Mouse (Mus musculus) cerebellum, adult (tissue): ENCODE results near the gene Slc8a1.

Experiments used
- ATAC-seq: cut with Nextera tagmentation; 2 replicates; pipeline ENCODE4 v1.9.2; 2017; ENCODE audit warnings: mild to moderate bottlenecking, moderate library complexity, mixed read lengths; ENCODE audit not compliant: insufficient number of reproducible peaks, low FRiP score, low TSS enrichment

Gene Slc8a1

DNA sequence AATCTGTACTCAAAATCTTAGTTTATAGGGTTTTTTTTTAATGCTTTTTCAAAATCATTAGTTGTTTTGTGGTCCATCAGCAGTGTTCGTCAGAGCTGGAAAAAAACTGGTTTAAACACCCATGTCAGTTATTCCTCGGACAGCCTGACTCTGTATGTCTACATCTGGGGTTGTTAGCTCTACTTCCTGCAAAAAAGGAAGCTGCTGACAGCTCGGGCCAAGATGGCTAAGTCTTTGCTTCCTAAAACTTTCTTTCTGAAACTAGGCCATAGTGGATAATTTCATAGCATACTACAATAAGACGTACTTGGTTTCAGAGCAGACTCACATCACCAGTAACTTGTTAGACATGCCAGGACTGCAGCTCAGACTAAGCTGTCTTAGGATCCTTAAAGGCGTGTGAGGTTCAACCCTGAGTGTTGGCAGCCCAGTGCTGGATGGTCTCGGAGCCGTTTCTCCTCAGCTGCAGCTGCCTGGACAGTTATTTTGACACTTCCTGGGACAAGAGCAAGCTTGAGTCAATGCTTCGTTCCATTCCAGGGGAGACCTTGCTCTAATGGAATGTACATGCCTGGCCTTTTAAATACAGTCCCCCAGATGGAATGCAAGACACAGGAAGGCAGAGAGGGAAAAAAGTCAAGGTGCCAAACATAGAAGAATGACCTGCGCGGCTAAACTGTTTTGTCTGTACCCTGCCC is 158.3 kb downstream of the Slc8a1 start:
- ATAC-seq: no peak

- ATAC-seq: no peak
Observed at GRCm38 (mm10) chr17:81576893-81577292, 161.3 kb downstream of the Slc8a1 start.

DNA sequence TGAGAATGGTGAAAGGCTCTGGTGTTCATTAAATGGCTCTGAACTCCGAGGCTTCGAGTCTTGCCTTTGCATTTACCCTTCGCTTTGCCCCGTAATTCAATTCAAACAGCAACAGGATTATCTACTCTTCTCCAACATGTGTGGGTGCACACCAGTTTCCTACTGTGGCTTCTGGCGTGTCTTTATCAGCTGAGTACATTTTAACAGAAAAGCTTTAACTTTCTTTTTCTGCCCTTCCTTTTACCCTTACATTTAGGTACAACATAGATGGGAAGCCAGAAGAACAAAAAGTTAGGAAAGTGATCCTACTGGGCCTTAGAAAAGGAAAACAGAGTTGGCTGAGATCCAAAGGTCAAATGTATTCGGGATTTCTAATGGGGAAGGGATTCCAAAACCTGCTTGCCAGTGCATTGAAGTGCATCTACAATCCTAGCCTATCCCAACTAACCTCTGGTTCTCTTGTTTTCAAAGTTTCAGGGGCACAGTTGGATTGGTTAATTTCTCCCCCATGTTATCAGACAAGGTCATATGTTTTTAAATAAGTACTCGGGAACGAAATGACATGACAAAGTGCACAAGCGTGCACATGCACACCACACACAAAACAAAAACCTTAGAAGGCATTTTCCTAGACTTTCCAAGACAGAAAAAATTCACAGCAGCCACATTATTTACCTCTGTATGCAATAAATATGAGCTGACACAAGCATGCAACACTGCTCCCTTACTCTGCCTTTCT is 172.4 kb downstream of the Slc8a1 start:
- no peak for ATAC-seq

DNA sequence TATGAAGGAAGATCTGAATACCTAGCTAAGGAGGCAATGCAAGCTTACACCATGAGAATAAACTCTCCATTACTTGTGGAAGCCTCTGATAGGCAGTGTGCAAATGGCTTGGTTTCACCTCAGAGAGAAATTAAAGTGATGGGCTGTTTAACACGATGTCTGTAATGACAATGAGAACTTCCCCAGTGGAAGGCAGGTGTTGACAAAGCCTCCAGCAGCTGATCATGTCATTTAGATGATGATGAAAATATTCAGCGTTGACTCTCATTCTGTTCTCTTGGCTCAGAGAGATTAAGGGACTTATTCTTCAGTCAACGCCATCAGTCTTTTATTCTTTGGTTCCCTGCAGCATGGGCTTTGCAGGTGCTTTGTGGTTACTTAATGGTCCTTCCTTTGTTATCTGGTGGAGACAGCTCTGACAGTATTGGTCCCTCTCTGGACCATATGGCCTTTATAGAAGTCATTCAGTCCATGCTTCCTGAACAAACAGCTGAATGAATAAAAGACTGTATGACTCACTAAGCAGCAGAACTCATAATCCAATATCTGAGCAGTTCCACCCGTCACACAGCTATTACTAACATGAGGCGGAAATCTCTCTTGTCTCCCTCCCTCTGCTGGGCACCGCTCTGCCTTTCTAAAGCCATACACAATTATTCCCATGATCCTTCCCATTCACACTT is 184.0 kb downstream of the Slc8a1 start:
- ATAC-seq: no peak

DNA sequence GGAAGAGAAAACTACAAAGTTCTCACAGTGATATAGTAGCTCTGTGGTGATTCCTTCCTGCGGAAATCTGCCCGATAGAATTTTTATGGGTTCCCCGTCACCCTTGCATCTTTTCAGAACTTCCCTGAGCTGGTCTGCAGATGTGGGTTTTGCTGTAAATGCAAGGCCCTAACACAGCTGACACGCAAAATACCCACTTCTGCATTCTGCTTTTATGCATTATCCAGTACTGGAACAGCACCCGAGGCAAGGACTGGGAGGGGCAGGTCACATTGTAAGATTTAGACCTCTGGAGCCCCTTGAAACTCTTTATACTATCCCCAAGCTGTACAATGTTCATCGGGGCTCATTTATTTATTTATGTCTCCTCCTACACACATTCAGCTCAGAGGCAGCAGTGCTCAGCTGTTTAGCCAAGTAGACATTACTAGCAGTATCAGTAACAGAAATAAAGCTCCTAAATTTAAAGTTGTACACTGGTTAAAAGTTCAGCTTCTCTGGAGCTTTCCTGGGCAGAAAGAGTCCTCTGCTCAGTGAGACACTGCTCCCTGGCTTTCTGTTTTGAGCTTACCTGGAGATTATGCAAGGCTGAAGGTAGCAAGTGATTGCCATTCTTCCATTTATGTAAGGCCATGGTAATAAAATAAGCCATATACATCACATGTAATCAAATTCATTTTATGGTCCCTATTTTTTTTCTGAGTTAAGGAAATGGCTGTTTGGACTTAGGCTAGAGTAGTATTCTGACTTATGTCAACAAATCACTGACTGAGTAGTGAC is 186.1 kb downstream of the Slc8a1 start:
- no peak for ATAC-seq

DNA sequence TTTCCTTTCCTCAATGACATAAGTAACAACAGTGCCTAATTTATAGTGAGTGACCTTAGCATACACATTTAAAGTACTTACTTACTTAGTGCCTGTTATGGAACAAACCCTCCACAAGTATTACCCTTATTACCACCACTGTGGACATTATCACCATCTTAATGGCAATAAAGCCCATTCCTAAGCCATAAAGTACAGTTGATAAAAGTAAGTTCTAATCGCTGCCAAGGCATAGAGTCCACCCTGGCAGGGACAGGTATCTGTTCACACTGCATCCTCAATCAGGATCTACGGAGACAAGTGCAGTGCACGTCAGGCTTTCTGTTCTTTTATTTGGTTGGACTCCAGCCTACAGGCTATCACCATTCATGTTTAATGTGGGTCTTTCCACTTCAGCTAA is 187.3 kb downstream of the Slc8a1 start:
- ATAC-seq: no peak

DNA sequence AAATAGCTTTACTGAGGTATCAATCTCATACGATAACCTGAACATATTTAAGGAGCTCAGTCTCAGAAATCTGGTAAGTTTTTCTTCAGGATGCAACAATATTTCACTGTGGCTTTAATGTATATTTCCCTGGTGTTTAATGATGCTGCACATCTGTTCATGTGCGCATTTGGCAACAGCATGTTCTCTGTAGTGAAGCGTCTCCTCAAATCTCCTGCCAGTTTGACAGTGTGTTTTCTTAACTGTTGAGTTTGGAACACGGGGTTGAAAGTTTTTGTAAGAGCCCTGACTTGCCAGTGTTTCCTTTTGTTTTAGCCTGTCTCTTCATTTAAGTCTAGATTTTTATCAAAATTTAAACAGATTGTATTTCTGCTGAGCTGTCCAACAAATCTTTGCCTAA is 190.2 kb downstream of the Slc8a1 start:
- ATAC-seq: no peak

DNA sequence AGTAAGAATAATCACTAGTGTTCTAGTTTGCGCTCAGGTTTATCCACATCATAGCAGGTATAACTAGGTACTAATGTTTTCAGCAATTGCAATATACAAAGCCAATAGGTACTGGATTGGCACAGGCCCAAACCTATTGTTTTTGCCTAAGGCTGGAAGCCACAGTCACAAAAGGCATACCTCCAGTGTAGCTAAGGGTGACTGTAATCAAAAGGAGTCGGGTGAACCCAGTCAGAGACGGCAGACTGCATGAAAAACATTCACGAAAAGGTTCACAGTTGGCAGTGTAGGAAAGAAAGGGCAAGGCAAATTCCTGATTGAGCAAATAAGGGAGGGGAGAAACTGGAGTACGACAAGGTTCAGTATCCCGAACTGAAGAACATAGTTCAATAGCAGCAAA is 191.7 kb downstream of the Slc8a1 start:
- ATAC-seq: no peak

DNA sequence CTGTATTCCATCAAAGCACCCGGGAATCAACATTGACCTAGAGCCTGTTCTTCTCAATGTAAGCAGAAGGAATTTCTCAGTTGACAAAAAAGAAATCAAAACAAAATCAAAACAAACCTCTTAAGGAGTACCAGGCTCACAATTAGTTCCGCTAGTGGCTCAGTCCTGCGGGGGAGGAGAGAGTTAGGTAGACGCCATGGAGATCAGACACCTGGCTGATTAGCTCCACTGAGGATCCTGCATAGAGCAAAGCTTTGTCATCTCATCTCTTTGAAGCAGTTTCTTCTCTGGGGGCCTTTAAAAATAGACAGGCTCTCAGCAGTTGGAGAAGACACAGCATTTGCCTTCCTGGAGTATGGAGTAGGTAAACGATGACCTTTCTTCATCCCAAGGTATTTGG is 192.2 kb downstream of the Slc8a1 start:
- ATAC-seq: no peak

GRCm38 (mm10) chr17:81544926-81545325 is 193.3 kb downstream of the Slc8a1 start:
- ATAC-seq: no peak

- peak; percentile 64 for ATAC-seq
Observed at GRCm38 (mm10) chr17:81542313-81543185, 195.6 kb downstream of the Slc8a1 start.

DNA sequence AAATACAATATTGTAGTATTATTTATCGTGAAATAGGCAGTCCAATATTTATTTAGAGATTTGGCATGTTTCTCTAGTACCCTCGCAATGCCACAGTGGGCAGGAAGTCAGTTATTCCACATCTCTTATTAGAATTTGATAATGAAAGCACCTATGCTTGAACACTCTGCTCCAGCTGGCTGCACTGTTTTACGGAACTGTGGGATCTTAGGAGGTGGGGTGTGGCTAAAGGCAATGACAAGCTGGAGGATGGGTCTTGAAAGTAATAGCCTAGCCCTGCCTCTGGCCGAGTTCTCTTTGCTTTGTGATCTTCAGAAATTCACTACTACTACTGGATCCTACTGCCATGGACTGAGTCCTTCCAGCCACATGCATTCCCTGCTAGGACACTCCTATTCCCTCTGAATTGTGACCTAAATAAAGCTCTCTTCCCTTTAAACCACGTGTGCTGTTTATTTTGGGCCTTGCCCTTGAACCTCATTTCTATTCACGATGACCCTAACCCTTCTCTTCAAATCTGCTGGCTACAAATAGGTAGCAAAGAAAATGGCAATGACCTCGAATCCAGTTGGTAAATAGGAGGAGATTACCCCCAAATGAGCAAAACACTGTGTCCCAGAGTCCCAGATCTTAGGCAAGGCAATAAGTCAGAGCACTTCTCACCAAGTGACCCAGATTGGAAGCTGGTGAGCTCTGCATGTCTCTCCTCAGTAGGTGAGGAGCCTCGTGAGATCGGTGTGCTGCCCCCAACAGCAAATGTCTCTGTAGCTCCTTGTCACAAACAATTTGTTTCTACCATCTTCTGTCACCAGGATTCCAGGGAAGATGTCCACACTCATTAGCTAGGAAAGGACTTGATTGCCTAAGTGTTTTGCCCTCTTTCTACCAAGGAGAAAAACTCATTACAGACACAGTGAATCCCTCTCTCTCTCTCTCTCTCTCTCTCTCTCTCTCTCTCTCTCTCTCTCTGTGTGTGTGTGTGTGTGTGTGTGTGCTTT is 199.7 kb downstream of the Slc8a1 start:
- ATAC-seq: peak; percentile 43; the same call in 1 of the 2 replicates

DNA sequence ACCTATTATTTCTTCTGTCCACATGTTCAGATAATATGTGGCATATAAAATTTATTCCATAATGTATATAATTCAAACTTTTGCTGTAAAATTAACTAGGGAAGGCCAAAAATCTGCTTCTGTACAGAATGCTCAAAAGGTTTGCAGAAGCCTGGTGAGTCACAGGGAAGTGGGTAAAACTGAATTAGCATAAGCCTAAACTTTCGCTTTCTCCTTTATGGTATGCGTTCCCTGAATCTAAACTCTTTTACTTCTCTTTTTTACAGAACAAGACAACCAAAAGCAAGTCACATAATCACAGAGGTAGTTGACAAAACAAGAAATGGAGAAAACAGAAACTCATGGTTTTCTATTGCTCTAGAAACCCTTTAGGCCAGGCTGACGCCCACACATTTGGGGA is 202.1 kb downstream of the Slc8a1 start:
- no peak for ATAC-seq

GRCm38 (mm10) chr17:81529849-81530248 is 208.3 kb downstream of the Slc8a1 start:
- peak; percentile 70 for ATAC-seq

- ATAC-seq: no peak
Observed at GRCm38 (mm10) chr17:81528940-81529339, 209.2 kb downstream of the Slc8a1 start.

GRCm38 (mm10) chr17:81526463-81526862 is 211.7 kb downstream of the Slc8a1 start:
- ATAC-seq: no peak

DNA sequence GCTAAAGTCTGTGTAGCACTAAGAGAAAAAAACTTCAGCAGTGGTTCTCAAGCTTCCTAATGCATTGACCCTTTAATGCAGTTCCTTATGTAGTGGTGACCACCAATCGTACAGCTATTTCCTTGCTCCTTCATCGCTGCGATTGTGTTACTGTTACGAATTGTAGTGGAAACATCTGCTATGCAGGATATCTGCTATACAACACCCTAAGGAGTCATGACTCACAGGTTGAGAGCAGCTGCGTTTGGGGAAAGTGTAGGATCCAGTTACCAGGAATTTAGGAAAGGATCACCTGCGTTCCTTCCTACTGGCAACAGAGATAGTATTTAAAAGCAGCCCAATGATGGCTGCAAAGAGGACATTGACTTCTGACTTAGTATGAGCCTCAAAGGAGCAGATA is 213.4 kb downstream of the Slc8a1 start:
- no peak for ATAC-seq

DNA sequence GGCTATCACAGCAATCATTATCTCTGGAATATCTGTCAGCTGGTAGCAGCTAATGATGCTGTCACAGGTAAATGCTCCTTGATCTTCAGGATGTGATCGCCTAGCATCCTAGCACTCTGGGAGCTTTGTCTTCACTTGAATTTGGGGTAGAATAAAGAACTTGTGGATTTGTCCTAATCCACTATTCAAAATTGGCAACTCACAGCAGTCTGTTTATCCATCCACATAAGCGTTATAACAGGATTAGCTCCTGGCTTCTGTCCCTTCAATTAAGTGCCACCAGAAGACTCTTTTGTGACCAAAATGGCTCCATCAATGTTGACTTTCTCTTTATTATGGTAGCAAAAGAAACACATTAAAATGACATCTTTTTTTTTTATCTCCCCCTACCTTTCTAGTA is 214.2 kb downstream of the Slc8a1 start:
- no peak for ATAC-seq
